Mouse (Mus musculus) urinary bladder, adult 18-20 months (tissue): ENCODE results near the gene Tspan5.

Source experiments
- DNase-seq, 2 experiments: peaks; one replicate each; pipeline ENCODE4 v3.0.0; 2022; ENCODE audit warnings: low spot score in 2 of 2, mixed read lengths in 2 of 2

The Tspan5 gene

GRCm38 (mm10) chr3:138807795-138808194 lies 65.8 kb downstream of the Tspan5 start:
- no peak for DNase-seq

- no peak for DNase-seq
Observed at GRCm38 (mm10) chr3:138809509-138809908, 67.5 kb downstream of the Tspan5 start.

GRCm38 (mm10) chr3:138812565-138812964 lies 70.6 kb downstream of the Tspan5 start:
- no peak for DNase-seq

- no peak for DNase-seq
Observed at GRCm38 (mm10) chr3:138813139-138813810, 71.3 kb downstream of the Tspan5 start.

GRCm38 (mm10) chr3:138814457-138814856 lies 72.5 kb downstream of the Tspan5 start:
- no peak for DNase-seq

GRCm38 (mm10) chr3:138815127-138815837 lies 73.3 kb downstream of the Tspan5 start:
- peak in 1 of 2 experiments; percentile 34 for DNase-seq

- no peak for DNase-seq
Observed at GRCm38 (mm10) chr3:138816888-138817656, 75.1 kb downstream of the Tspan5 start.

GRCm38 (mm10) chr3:138819862-138820261 lies 77.9 kb downstream of the Tspan5 start:
- DNase-seq: no peak

GRCm38 (mm10) chr3:138820296-138820695 lies 78.3 kb downstream of the Tspan5 start:
- no peak for DNase-seq

GRCm38 (mm10) chr3:138821886-138822445 lies 80.0 kb downstream of the Tspan5 start:
- no peak for DNase-seq

- no peak for DNase-seq
Observed at GRCm38 (mm10) chr3:138823857-138824256, 81.9 kb downstream of the Tspan5 start.

- no peak for DNase-seq
Observed at GRCm38 (mm10) chr3:138825296-138825695, 83.3 kb downstream of the Tspan5 start.

GRCm38 (mm10) chr3:138826243-138826800 lies 84.3 kb downstream of the Tspan5 start:
- no peak for DNase-seq

GRCm38 (mm10) chr3:138832827-138833517 lies 91.0 kb downstream of the Tspan5 start:
- DNase-seq: no peak

GRCm38 (mm10) chr3:138834174-138834573 lies 92.2 kb downstream of the Tspan5 start:
- DNase-seq: no peak

GRCm38 (mm10) chr3:138836937-138837336 lies 94.9 kb downstream of the Tspan5 start:
- DNase-seq: no peak

GRCm38 (mm10) chr3:138837651-138838050 lies 95.7 kb downstream of the Tspan5 start:
- no peak for DNase-seq

- no peak for DNase-seq
Observed at GRCm38 (mm10) chr3:138839656-138840055, 97.7 kb downstream of the Tspan5 start.

GRCm38 (mm10) chr3:138841288-138841687 lies 99.3 kb downstream of the Tspan5 start:
- DNase-seq: no peak

GRCm38 (mm10) chr3:138843180-138843579 lies 101.2 kb downstream of the Tspan5 start:
- DNase-seq: no peak

- DNase-seq: no peak
Observed at GRCm38 (mm10) chr3:138843641-138844040, 101.6 kb downstream of the Tspan5 start.
